Mouse (Mus musculus) cerebellum, adult 18-20 months (tissue): ENCODE data around the gene Tstd2.

Experiments used
- DNase-seq, 2 experiments: peaks; one replicate each; pipeline ENCODE4 v3.0.0; 2021

Gene Tstd2

DNA sequence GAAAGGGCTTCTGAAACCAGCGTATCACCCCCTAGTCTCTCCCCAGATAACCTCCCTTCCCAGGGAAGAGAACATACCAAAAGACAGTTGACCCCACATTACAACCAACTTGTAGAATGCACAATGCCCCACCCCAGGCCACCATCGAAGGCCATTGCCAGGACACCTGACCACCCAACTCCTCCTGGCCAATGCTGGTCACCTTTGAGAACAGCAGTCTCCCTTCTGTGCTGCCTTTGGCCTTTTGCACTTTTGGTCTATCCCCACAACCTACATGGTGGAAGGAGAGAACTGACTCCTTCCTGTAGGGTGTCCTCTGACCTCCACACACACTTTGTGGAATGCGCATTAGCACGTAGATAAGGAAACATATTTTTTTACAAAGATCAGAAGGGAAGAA, 21.0 kb downstream of the Tstd2 start:
- DNase-seq: no peak

DNA sequence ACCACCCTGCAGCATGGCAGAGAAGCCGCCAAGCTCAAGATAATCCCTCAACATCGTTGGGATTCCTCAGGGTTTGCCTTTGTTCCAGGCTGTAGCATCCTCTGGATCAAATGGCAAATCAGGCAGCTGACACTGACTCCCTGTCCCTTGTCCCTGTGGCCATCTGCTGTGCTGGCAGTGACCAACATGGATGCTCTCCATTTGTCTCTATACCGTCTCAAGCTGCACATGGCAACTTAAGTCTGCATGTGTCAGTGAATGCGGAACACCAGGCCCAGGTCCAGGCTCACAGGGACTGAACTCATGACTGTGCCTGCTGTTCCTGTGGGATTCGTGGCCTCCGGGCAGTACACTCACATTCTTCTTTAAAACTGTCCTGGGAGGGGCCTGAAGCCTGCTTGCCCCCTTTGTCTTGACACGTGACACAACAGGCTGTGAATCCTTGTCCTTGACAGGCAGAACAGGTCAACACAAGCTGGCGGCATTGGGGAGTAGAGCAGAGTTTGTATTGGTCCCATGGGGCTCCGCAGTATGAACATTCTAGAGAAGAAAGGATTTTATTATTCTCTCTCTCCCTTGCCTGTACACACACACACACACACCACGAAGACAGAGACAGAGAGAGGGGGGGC, 21.8 kb downstream of the Tstd2 start:
- peak; percentile 81 to 89 for DNase-seq

DNA sequence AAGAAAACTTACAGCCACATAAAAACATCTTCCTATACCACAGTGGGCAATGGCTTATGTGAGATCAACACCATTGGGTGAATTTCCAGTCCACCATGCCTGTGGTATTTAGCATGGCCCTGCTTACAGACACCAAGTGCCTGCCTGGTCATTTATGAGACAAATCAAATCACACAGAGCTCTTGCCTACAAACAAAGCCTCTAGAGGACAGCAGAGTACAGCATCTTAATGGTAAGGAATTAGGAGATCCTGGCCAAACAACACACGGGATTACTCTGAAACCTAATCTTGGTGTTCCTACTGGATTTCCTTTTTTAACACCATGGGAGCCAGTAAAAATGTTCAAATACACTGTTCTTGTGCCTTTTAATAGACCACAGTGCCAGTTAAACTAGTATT, 23.2 kb downstream of the Tstd2 start:
- no peak for DNase-seq

DNA sequence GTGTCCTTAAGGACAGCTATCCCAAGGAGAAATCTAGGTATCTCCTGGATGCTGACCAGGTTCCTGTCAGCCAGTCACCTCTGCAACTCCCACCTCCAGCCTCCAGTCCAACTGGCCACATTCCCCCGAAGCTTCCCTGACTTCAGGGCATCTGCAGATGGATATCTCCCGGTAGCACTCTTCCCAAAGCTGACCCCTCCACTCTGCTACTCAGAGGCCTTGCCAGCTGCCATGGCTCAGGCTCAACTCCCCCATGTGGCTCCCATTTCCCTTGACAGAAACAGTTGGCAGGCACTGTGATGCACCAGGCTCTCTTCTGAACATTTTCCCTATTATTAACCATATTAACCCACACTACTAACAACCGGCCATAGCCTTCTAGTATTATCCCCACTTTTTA, 27.1 kb downstream of the Tstd2 start:
- DNase-seq: peak; percentile 59 to 69

DNA sequence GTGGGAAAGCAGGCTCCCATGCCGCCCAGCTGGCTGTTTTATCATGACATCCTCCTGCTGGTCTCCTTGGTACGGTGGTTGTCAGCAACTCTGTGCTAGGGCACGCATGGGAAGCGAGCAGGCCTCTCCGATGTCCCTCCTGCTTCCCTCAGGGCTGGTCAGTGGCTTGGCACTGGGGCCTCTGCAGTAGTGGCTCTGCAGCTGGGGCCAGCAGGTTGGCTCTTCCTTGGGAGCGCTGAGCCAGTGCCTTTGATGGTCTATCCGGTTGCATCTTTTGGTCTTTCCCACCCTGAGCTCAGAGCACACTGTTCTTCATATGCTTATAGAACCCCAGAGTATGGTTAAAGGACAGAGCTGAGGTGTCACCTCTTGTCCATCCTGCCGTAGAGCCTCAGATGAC, 28.4 kb downstream of the Tstd2 start:
- DNase-seq: no peak

DNA sequence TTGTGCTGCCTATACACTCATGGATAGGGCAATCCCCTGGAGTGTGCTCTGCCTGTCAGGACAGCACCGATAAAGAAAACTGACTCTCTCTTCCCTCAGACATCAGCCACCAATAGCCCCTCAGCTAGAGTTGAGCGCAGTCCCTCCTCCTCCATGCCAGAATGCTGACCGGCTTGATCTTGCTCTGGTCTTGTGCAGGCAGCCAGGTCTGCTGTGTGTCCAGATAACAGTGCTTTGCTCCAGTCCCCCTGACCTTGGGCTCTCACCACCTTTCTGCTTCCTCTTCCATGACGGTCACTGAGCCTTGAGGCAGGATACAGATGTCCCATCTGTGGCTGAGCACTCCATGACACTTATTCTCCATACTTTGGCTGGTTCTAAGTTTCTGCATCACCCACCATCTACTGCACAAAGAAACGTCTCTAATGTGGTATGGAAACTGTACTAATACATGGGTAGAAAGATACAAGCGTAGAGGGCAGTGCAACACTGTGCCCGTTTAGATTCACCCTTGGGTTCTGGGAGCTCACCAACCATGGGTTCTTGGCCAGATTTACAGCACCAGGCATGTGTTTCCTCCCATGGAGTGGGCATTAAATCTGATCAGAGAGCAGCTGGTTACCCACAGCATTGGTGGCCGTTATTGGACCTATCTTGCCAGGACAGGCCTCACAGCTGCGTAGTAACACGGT, 36.3 kb downstream of the Tstd2 start:
- no peak for DNase-seq

DNA sequence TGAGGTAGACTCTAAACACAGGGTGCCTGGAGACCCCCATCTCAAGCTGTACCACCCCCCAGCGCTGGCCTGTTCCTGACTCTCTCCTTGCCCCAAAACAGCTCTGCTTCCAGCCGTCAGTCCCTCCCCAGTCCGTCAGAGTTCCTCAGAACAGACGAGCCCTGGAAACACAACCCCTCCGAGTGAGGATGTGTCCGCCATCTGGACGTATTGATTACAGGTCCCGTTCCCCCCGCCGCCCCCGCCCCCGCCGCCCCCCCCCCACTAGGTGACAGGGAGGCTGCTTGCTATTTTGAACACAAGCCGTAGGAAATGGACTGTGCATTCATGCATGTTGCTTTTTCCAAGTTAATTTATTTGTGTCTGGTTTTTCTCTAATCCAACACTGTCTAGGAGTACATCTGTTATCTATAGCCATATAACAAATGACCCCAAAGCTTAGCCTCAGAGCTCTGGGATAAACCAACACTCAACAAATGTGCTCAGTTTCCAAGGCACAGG, 37.2 kb downstream of the Tstd2 start:
- no peak for DNase-seq

DNA sequence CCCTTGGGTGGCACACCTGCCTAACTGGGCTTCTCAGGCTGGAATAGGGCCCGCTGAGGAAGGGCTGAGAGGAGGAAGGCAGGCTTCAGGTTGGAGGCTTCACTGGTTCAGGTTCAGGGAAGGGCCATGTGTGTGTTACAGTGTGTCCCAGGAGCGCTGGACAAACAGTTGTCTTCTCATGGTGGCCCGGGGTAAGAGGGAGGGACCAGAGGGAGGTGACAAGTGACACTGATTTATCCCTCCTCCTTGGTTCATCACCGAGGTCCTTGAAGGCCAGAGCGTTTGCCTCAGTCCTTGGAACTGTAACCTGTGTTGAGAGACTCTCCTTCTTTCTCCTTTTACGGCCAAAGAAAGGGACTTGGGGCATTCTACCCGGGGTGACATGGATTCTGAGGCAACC, 38.0 kb downstream of the Tstd2 start:
- DNase-seq: no peak

DNA sequence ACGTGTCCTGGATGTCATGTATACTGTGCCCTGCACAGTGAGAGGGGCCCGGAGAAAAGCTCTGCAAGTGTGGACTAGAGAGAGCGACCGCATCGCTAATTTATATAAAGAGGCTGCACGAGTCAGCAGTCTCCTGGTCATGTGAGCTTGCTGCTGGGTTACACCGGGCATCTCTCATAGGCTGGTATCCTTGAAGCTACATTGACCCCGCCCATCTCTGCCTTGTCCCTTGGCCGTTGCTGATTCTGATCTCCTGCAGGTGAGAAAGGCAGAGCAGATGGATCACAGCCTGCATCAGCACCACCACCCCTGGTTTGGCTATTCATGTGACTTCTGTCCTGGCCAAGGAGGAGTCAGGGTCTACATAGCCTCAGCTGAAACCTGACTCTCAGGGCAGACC, 39.4 kb downstream of the Tstd2 start:
- DNase-seq: peak in 1 of 2 experiments; percentile 55

DNA sequence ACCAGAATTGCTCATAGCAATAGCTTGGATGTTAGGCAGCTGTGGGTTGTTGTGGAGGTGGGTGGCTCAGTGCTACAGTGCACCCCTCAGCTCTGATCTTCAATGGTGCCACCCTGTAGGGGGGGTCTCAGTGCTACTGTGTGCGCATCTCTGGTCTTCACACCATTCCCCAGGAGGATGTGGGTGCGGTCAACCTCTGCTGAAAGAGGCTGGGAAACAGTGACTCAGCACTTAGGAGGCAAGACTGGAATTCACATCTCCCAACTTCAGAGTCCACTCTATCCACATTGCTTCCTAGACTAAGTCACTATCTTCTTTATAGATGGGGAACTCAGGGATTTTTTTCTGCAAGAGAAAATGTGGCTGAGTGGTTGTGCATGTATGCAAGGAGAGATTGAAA, 40.9 kb downstream of the Tstd2 start:
- no peak for DNase-seq

DNA sequence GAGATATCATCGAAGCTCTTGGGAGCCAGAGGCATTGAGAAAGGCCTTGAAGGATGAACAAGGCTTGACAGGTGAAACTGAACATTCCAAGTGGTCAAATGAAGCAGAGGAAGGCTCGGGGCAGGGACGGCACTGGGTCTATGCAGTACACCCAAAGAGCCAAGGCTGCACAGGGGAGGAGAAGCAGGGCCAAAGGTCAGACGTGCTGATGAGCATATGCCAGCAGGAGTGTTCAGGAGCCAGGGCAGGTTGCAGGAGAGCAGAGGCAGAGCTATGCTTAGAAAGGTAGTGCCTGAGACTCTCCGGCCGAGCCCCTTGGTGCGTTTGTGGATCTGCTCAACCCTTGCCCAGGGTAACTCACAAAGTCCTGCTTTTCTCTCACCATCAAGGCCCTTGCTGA, 41.9 kb downstream of the Tstd2 start:
- no peak for DNase-seq

DNA sequence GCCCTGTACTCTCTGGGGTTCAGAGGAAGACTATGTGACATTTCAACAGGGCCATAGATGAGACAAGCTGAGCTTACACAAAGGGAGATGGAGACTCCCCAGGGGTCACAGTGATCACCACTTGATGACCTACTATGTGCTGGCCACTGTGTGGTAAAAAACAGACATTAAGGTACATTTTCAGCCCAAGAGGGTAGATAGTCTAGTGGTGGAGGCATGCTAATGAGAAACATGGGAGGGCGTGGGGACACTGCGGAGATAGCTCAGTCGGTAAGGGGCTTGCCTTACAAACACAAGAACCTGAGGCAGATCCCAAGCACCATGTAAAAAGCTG, 42.7 kb downstream of the Tstd2 start:
- DNase-seq: no peak

DNA sequence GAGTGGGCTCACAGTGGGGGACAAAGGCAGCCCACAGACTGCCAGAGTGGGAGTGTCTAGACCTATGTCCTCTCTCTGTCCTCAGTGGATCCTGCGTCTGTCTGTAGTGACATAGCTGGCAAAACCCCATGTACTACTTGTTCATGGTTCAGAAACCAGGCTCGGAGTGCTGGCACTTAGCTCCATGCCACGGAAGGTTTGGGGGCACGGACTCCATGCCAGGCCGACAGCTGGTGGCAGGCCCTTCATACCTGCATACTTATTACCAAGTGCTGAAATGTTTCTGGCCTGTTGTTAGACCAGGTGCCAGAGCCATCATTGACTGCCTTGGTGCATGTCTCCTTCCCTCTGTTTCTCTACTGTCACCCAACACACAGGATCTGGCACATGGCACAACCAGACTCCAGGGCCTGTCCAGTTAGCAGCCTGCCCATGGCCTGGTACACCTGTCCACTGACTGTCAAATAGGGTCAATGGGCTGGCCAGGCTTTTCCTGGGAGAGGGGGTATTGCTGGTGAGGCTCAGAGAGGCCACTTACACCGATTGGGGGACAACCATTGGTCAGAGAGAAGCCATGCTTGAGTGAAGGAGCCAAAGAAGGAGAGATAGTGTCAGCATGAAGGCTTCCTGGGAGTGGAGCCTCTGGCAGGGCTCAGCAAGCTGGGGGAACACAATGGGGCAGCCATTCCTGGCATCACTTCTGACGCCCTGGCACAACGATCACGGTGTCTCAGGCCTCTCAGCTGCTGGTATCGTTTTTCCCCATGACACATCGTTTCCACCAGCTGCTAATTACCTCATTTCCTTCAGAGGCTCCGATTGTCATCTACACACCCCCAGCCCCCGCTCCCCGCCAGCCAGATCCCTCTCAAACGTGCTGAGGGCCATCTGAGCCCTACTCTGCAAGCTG, 43.3 kb downstream of the Tstd2 start:
- DNase-seq: peak; percentile 62 to 63

DNA sequence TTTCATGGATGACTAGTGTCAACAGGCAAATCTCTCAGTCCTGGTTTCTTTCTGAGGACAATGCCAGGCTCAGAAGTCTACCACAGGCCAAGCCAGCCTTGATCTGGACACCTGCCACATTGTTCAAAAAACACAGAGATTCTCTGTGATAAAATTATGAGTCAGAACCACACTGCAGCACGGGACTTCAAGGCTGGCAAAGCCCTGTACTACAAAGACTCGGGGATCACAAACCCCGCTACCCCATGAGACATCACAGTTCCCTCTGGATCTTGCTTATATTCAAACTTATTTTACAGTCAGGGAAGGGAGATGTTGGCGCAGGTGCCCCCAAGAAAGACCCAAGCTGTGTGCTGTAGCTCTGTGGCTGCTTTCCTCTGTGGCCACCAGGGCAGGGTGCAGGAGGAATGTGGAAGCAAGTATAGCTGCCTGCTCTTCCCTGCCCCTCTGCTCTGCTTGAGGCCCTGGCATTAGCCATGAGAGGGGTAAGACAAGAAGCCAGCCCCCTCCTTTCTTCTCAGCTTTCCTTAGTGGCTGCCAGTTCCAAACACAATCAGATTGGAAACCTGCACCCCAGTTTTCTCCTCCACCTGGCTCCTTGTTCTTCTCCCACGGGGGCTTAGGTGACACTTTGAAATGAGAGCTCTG, 45.9 kb downstream of the Tstd2 start:
- DNase-seq: peak; percentile 76 to 83

DNA sequence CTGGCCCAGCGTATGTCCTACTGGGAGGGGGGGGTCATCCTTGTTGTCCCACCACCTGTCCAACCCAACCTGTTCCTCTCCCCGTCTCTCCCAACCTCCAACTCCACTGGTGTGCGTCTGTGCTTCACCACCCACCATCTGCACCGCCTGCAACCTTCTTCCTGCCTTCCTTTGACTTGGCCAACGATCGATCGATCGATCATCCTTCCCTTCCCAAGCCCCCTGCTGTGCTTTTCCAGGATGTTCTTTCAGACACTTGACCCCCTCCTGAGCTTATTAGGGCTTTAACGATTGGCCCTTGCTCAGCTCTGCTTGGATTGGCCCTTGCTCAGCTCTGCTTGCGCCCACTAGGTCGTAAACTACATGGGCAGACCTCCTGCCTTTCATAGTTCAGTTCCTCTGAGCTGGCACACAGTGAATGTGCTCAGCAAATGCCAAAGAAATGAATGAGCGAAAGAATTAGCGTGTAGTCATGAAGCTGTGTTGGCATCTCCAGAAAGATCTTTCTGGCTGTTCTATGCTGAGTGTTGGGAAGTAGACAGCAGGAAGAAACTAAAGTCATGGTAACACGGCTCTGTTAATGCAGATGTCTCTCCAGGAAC, 48.9 kb downstream of the Tstd2 start:
- DNase-seq: peak in 1 of 2 experiments; percentile 39

DNA sequence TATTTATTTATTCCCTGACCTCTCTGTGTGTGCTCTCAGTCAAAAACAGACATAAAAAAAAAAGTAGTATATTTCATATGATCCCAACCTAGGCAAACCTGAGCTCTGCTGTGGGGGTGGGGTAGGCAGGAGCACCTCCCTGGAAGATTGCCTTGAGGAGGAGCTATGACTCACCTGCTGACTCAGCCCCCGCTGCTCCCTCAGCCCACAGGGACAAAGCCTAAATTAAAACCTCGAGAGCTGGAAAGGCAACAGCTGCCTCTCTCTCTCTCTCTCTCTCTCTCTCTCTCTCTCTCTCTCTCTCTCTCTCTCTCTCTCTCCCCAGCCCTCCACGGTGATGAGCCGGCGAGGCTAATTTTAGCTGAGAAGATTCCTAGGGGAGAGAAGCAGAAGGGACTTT, 50.6 kb downstream of the Tstd2 start:
- peak; percentile 70 to 78 for DNase-seq

DNA sequence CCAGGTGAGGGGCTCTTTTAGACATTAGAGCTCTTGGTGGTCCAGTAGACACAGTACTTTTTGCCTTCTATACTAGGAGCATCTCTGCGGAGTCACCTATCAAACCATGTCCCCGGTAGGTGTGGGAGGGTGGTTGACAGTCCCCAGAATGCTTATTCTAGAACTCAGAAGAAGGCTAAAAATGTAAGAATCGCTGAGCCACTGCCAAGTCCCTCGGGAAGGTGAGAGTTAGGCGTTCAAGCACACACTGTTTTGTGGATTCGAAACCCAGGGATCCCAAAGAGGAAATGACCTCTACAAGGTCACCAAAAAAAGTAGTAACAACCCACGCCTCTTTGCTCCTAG, 51.1 kb downstream of the Tstd2 start:
- DNase-seq: no peak

DNA sequence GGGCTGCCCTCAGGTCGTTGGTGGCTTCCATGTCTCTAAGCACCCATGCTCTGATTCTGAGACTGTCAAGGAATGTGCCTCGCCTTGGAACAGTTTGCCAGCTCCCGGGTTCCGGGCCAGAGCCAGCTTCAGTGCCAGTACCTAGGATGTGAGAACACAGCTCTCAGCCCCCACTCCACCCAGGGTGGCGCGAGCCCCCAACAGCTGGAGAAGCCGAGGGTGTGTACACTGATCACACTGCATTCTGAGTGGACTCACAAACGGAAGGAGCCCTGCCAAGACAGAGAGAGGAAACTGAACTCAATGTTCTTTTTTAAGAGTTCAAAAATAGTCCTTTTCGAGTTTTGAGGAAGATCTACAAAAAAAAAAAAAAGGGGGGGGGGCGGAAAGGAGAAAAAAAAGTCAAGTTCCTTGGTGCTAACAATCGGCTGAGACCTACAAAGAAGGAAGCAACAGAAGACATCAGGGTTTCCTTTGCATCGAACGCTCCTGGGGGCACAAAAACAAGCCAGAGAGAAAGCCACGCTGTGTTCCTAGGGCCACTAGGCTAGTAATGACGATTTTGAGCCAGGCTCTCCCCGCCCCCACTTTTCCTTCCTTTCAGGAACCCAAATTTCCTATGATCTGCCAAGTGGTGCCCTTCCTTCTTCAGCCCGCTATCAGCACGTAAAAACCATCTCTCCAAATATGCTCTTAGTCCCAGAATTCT, 51.6 kb downstream of the Tstd2 start:
- DNase-seq: no peak

DNA sequence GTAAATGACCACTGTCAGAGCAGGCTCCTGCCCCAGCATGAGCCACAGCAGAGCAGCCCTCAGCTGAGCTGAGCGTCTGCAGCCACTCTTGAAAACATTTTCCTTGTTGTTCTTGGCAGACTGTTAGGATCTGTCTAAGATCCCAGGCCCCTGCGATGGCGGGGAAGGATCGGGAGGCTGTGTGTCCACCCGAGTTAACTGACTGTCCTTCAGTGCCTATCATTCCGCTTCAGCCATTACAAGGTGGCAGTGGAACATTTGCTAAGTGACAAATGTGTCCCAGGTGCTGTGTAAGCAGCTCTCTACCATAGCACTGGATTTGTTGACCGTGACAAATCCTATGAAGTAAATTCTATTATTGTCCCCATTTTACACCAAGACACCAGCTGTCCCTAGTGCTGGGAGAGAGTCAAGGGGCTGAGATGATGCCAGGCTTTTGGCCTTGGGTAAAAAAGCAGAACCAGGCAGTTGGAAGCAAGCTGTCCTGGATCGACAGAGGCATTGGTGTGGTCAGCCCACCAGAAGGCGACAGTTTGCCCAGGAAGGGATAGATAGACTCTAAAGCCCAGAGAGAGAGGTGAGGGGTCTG, 53.2 kb downstream of the Tstd2 start:
- DNase-seq: peak; percentile 70 to 75

DNA sequence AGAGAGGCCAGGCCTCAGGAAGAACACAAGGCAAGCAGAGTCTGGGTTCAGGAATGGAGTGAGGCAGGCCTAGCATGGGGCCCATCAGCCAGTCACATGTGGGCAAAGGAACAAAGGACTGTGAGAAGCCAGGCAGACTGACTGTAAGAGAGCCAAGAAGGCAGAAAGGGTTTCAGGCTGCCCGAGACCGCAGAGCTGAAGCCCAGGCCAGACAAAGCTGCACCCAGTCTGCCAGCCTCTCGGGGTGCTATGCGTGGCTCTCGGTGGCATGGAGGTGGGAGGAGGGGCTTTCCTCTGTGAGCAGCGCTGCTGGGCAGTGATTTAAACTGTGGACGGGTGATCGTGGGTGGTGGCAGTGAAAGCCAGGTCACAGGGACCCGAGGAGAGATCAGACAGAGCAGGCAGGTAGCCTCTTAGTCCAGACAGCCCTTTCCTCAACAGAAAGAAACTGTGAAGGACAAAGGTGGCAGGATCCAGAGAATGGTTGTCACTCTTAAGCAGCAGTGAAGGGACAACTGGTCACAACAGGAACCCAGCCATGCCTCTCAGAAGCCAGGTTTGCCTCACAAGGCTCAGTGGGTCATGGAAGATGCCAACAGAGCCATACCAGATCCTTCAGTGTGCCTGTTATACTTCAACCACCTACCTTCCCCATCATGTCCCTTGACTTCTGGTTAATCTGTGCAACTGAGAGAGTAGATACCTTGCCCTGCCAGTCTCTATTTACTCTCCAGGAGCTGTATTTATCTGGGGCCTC, 53.9 kb downstream of the Tstd2 start:
- DNase-seq: peak; percentile 46 to 47

DNA sequence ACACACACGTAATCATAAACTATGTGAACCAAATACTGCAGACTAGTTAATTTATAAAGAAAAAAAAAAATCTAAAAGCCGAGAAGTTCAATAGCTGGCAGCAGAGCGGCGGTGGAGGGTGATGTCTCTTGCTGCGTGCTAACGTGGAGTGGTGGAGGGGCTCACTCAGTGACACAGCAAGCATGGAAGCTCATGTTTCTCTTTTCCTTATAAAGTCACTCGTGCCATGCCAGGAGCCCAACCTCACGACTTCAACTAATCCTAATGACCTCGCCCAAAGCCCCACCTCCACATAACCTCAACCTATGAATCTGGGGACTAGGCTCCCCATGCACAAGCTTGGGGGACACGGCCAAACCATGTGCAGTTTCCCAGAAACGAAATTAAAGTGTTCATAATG, 55.9 kb downstream of the Tstd2 start:
- DNase-seq: no peak
